Mouse (Mus musculus): ENCODE results near the gene Trpm2.
A peak's percentile ranks its signal among the peaks of the same experiment; 100 is the strongest.
"Not testable (repeated sequence)": the region's sequence is repeated elsewhere in the genome, so short reads cannot be mapped to it uniquely, and the experiment has no call there.

Trpm2 gene

GRCm38 (mm10) chr10:77970481-77970880 is at the start of gene Trpm2:
TSS of gene Trpm2 (minus strand) at chr10:77970563.
- DNase-seq (ENCODE audit: low spot score in 2 of 2) = peak in 1 of 2 experiments; percentile 57

GRCm38 (mm10) chr10:78019984-78020383 is 49.6 kb upstream of the Trpm2 start:
- DNase-seq (ENCODE audit: low spot score in 2 of 2) = not testable (repeated sequence)

GRCm38 (mm10) chr10:78019291-78019690 is 48.9 kb upstream of the Trpm2 start:
- no peak for DNase-seq (ENCODE audit: low spot score in 2 of 2)

- peak; percentile 73 to 87 for DNase-seq (ENCODE audit: low spot score in 2 of 2)
These were observed 48.4 kb upstream of the Trpm2 start for GRCm38 (mm10) chr10:78018797-78019203.

- DNase-seq (ENCODE audit: low spot score in 2 of 2) = no peak
These were observed 46.0 kb upstream of the Trpm2 start for GRCm38 (mm10) chr10:78016366-78016765.

- no peak for DNase-seq (ENCODE audit: low spot score in 2 of 2)
These were observed 45.1 kb upstream of the Trpm2 start for GRCm38 (mm10) chr10:78015489-78015888.

GRCm38 (mm10) chr10:78012661-78013495 is 42.5 kb upstream of the Trpm2 start:
- no peak for DNase-seq (ENCODE audit: low spot score in 2 of 2)

GRCm38 (mm10) chr10:78011116-78011515 is 40.8 kb upstream of the Trpm2 start:
- DNase-seq (ENCODE audit: low spot score in 2 of 2) = not testable (repeated sequence)

- DNase-seq (ENCODE audit: low spot score in 2 of 2) = no peak
These were observed 40.0 kb upstream of the Trpm2 start for GRCm38 (mm10) chr10:78010335-78010734.

GRCm38 (mm10) chr10:78009945-78010293 is 39.6 kb upstream of the Trpm2 start, which contains the start of gene Pfkl:
TSS of gene Pfkl (minus strand) at chr10:78010083.
- DNase-seq (ENCODE audit: low spot score in 2 of 2) = no peak

- peak; percentile 96 for DNase-seq (ENCODE audit: low spot score in 2 of 2)
These were observed 39.0 kb upstream of the Trpm2 start for GRCm38 (mm10) chr10:78009184-78009944.

- DNase-seq (ENCODE audit: low spot score in 2 of 2) = no peak
These were observed 37.8 kb upstream of the Trpm2 start for GRCm38 (mm10) chr10:78008169-78008568.

GRCm38 (mm10) chr10:78007203-78007602 is 36.8 kb upstream of the Trpm2 start:
- no peak for DNase-seq (ENCODE audit: low spot score in 2 of 2)

GRCm38 (mm10) chr10:78005791-78006438 is 35.6 kb upstream of the Trpm2 start:
- no peak for DNase-seq (ENCODE audit: low spot score in 2 of 2)

- no peak for DNase-seq (ENCODE audit: low spot score in 2 of 2)
These were observed 34.2 kb upstream of the Trpm2 start for GRCm38 (mm10) chr10:78004479-78005100.

GRCm38 (mm10) chr10:78002316-78002715 is 32.0 kb upstream of the Trpm2 start:
- no peak for DNase-seq (ENCODE audit: low spot score in 2 of 2)

GRCm38 (mm10) chr10:78001796-78002195 is 31.4 kb upstream of the Trpm2 start:
- DNase-seq (ENCODE audit: low spot score in 2 of 2) = peak; percentile 88 to 92

GRCm38 (mm10) chr10:78000200-78000599 is 29.8 kb upstream of the Trpm2 start:
- DNase-seq (ENCODE audit: low spot score in 2 of 2) = no peak

- DNase-seq (ENCODE audit: low spot score in 2 of 2) = no peak
These were observed 25.3 kb upstream of the Trpm2 start for GRCm38 (mm10) chr10:77995639-77996038.

GRCm38 (mm10) chr10:77985775-77986174 is 15.4 kb upstream of the Trpm2 start:
- no peak for DNase-seq (ENCODE audit: low spot score in 2 of 2)

GRCm38 (mm10) chr10:77984660-77985059 is 14.3 kb upstream of the Trpm2 start:
- DNase-seq (ENCODE audit: low spot score in 2 of 2) = peak; percentile 79 to 82
